Mouse (Mus musculus): ENCODE measurements around the gene Cep68. TPM values are rescaled to one million over a fixed set of nuclear protein-coding genes. Genes with fewer than 3 reads are reported as not detected.

The Cep68 gene
- polyA plus RNA-seq (2014; fragmentation: Nextera tagmentation; extraction: Ambion mirVana) = 25.8 and 27.4 TPM in 2 replicates

- Histone ChIP-seq H3K4me3 (ENCODE audit: low read depth, low read length) (peak within 1 kb of the TSS; percentile 77), H3K27me3 (replicated peaks; ENCODE audit: control insufficient read depth, insufficient read depth, low read length) (no peaks in the 10 kb centered on the region), H3K27ac (ENCODE audit: low read depth, low read length) (peak within 1 kb of the TSS; percentile 70), H3K9ac (ENCODE audit: low read depth, low read length) (peak within 1 kb of the TSS; percentile 95), H3K4me2 (peak within 1 kb of the TSS; percentile 98), H3K36me3 (ENCODE audit: control insufficient read depth, insufficient read depth, low read length) (no peaks in the 10 kb centered on the region), H3K9me3 (ENCODE audit: control insufficient read depth, low read length) (no peaks in the 10 kb centered on the region), H3K4me1 (replicated peaks; ENCODE audit: control insufficient read depth, insufficient read depth, low read length) (peaks cover 26% of the 10 kb centered on the region)
- under 1% methylated on average over 53 of the region's 59 CpGs for WGBS
- ATAC-seq (replicated peaks; ENCODE audit: low FRiP score) (peak; percentile 98), DNase-seq (ENCODE audit: low spot score) (peak; percentile 92)
These were observed at the start of gene Cep68 for GRCm38 (mm10) chr11:20249296-20250110. TSS of gene Cep68 (minus strand) at chr11:20249429.

- Histone ChIP-seq H3K36me3 (ENCODE audit: control insufficient read depth, insufficient read depth, low read length) (no peaks in the 10 kb centered on the region), H3K4me1 (replicated peaks; ENCODE audit: control insufficient read depth, insufficient read depth, low read length) (no peaks in the 10 kb centered on the region), H3K9me3 (ENCODE audit: control insufficient read depth, low read length) (no peaks in the 10 kb centered on the region), H3K4me2 (no peak overlapping the region), H3K9ac (ENCODE audit: low read depth, low read length) (no peak overlapping the region), H3K27ac (ENCODE audit: low read depth, low read length) (no peak overlapping the region), H3K4me3 (ENCODE audit: low read depth, low read length) (no peak overlapping the region), H3K27me3 (replicated peaks; ENCODE audit: control insufficient read depth, insufficient read depth, low read length) (no peaks in the 10 kb centered on the region)
- no peak for DNase-seq (ENCODE audit: low spot score)
- whole genome bisulfite sequencing = 78% methylated on average over 3 of the region's 3 CpGs
- no peak for ATAC-seq (replicated peaks; ENCODE audit: low FRiP score)
These were observed 35.2 kb upstream of the Cep68 start for GRCm38 (mm10) chr11:20284463-20284862.

GRCm38 (mm10) chr11:20282601-20283219, 33.5 kb upstream of the Cep68 start:
- ATAC-seq (replicated peaks; ENCODE audit: low FRiP score) (no peak), DNase-seq (ENCODE audit: low spot score) (no peak)
- H3K4me2 ChIP-seq = no peak overlapping the region
- no peaks in the 10 kb centered on the region for H3K4me1 ChIP-seq (replicated peaks; ENCODE audit: control insufficient read depth, insufficient read depth, low read length)
- H3K36me3 ChIP-seq (ENCODE audit: control insufficient read depth, insufficient read depth, low read length) = no peaks in the 10 kb centered on the region
- 76% methylated on average over 2 of the region's 2 CpGs for WGBS
- no peaks in the 10 kb centered on the region for H3K27me3 ChIP-seq (replicated peaks; ENCODE audit: control insufficient read depth, insufficient read depth, low read length)
- no peaks in the 10 kb centered on the region for H3K9me3 ChIP-seq (ENCODE audit: control insufficient read depth, low read length)
- H3K27ac ChIP-seq (ENCODE audit: low read depth, low read length) = no peak overlapping the region
- H3K9ac ChIP-seq (ENCODE audit: low read depth, low read length) = no peak overlapping the region
- H3K4me3 ChIP-seq (ENCODE audit: low read depth, low read length) = no peak overlapping the region

GRCm38 (mm10) chr11:20280982-20281381, 31.8 kb upstream of the Cep68 start:
- Histone ChIP-seq H3K27ac (ENCODE audit: low read depth, low read length) (no peak overlapping the region), H3K4me1 (replicated peaks; ENCODE audit: control insufficient read depth, insufficient read depth, low read length) (no peaks in the 10 kb centered on the region), H3K9me3 (ENCODE audit: control insufficient read depth, low read length) (no peaks in the 10 kb centered on the region), H3K4me2 (no peak overlapping the region), H3K36me3 (ENCODE audit: control insufficient read depth, insufficient read depth, low read length) (no peaks in the 10 kb centered on the region), H3K9ac (ENCODE audit: low read depth, low read length) (no peak overlapping the region), H3K27me3 (replicated peaks; ENCODE audit: control insufficient read depth, insufficient read depth, low read length) (no peaks in the 10 kb centered on the region), H3K4me3 (ENCODE audit: low read depth, low read length) (no peak overlapping the region)
- ATAC-seq (replicated peaks; ENCODE audit: low FRiP score) (no peak), DNase-seq (ENCODE audit: low spot score) (no peak)
- whole genome bisulfite sequencing = 74% methylated on average over 5 of the region's 5 CpGs

GRCm38 (mm10) chr11:20278702-20279101, 29.5 kb upstream of the Cep68 start:
- no peak for DNase-seq (ENCODE audit: low spot score)
- 29% methylated on average over 5 of the region's 5 CpGs for WGBS
- no peaks in the 10 kb centered on the region for H3K36me3 ChIP-seq (ENCODE audit: control insufficient read depth, insufficient read depth, low read length)
- H3K4me1 ChIP-seq (replicated peaks; ENCODE audit: control insufficient read depth, insufficient read depth, low read length) = no peaks in the 10 kb centered on the region
- H3K27me3 ChIP-seq (replicated peaks; ENCODE audit: control insufficient read depth, insufficient read depth, low read length) = no peaks in the 10 kb centered on the region
- H3K27ac ChIP-seq (ENCODE audit: low read depth, low read length) = no peak overlapping the region
- ATAC-seq (replicated peaks; ENCODE audit: low FRiP score) = no peak
- no peak overlapping the region for H3K9ac ChIP-seq (ENCODE audit: low read depth, low read length)
- no peak overlapping the region for H3K4me3 ChIP-seq (ENCODE audit: low read depth, low read length)
- no peaks in the 10 kb centered on the region for H3K9me3 ChIP-seq (ENCODE audit: control insufficient read depth, low read length)
- no peak overlapping the region for H3K4me2 ChIP-seq

- Histone ChIP-seq H3K9ac (ENCODE audit: low read depth, low read length) (no peak overlapping the region), H3K27ac (ENCODE audit: low read depth, low read length) (no peak overlapping the region), H3K36me3 (ENCODE audit: control insufficient read depth, insufficient read depth, low read length) (no peaks in the 10 kb centered on the region), H3K27me3 (replicated peaks; ENCODE audit: control insufficient read depth, insufficient read depth, low read length) (no peaks in the 10 kb centered on the region), H3K4me2 (no peak overlapping the region), H3K9me3 (ENCODE audit: control insufficient read depth, low read length) (no peaks in the 10 kb centered on the region), H3K4me3 (ENCODE audit: low read depth, low read length) (no peak overlapping the region), H3K4me1 (replicated peaks; ENCODE audit: control insufficient read depth, insufficient read depth, low read length) (no peaks in the 10 kb centered on the region)
- WGBS = 64% methylated on average over 2 of the region's 2 CpGs
- no peak for DNase-seq (ENCODE audit: low spot score)
- ATAC-seq (replicated peaks; ENCODE audit: low FRiP score) = no peak
These were observed 27.9 kb upstream of the Cep68 start for GRCm38 (mm10) chr11:20277106-20277505.

GRCm38 (mm10) chr11:20275974-20276373, 26.7 kb upstream of the Cep68 start:
- Histone ChIP-seq H3K4me2 (no peak overlapping the region), H3K36me3 (ENCODE audit: control insufficient read depth, insufficient read depth, low read length) (no peaks in the 10 kb centered on the region), H3K4me3 (ENCODE audit: low read depth, low read length) (no peak overlapping the region), H3K9ac (ENCODE audit: low read depth, low read length) (no peak overlapping the region), H3K27me3 (replicated peaks; ENCODE audit: control insufficient read depth, insufficient read depth, low read length) (no peaks in the 10 kb centered on the region), H3K27ac (ENCODE audit: low read depth, low read length) (no peak overlapping the region), H3K4me1 (replicated peaks; ENCODE audit: control insufficient read depth, insufficient read depth, low read length) (no peaks in the 10 kb centered on the region), H3K9me3 (ENCODE audit: control insufficient read depth, low read length) (no peaks in the 10 kb centered on the region)
- ATAC-seq (replicated peaks; ENCODE audit: low FRiP score) (no peak), DNase-seq (ENCODE audit: low spot score) (no peak)
- 68% methylated on average over 2 of the region's 2 CpGs for WGBS

- no peaks in the 10 kb centered on the region for H3K36me3 ChIP-seq (ENCODE audit: control insufficient read depth, insufficient read depth, low read length)
- DNase-seq (ENCODE audit: low spot score) = no peak
- H3K9me3 ChIP-seq (ENCODE audit: control insufficient read depth, low read length) = no peaks in the 10 kb centered on the region
- WGBS = 81% methylated on average over 6 of the region's 6 CpGs
- H3K27ac ChIP-seq (ENCODE audit: low read depth, low read length) = no peak overlapping the region
- H3K4me1 ChIP-seq (replicated peaks; ENCODE audit: control insufficient read depth, insufficient read depth, low read length) = no peaks in the 10 kb centered on the region
- no peak overlapping the region for H3K4me3 ChIP-seq (ENCODE audit: low read depth, low read length)
- no peak for ATAC-seq (replicated peaks; ENCODE audit: low FRiP score)
- no peak overlapping the region for H3K4me2 ChIP-seq
- H3K9ac ChIP-seq (ENCODE audit: low read depth, low read length) = no peak overlapping the region
- no peaks in the 10 kb centered on the region for H3K27me3 ChIP-seq (replicated peaks; ENCODE audit: control insufficient read depth, insufficient read depth, low read length)
These were observed 20.7 kb upstream of the Cep68 start for GRCm38 (mm10) chr11:20269885-20270284.

Data from liver, embryonic 11.5 days (tissue).